Mouse (Mus musculus): Measurements from ENCODE around the gene Ppm1l. TPM values are rescaled to one million over a fixed set of nuclear protein-coding genes. Genes with fewer than 3 reads are reported as not detected.
"Not testable (repeated sequence)": the region's sequence is repeated elsewhere in the genome, so short reads cannot be mapped to it uniquely, and the experiment has no call there.

Gene Ppm1l
- total and polyA plus RNA-seq, 2 experiments from 2014 or later, result 20.1 to 31.8 TPM

GRCm38 (mm10) chr3:69403196-69403595, 86.5 kb downstream of the Ppm1l start:
- Histone ChIP-seq H3K27me3 (ENCODE audit: insufficient read depth, low read length) (peaks cover 3% of the 10 kb centered on the region; the same call in 1 of the 2 replicates), H3K36me3 (ENCODE audit: insufficient read depth, low read length) (no peaks in the 10 kb centered on the region), H3K27ac (ENCODE audit: low read depth, low read length) (no peak overlapping the region), H3K9me3 (ENCODE audit: low read length) (no peaks in the 10 kb centered on the region), H3K9ac (replicated peaks; ENCODE audit: low read length, poor library complexity, severe bottlenecking) (no peak overlapping the region), H3K4me2 (ENCODE audit: low read depth, low read length, poor library complexity, severe bottlenecking) (no peak overlapping the region), H3K4me1 (ENCODE audit: insufficient read depth, low read length) (no peaks in the 10 kb centered on the region), H3K4me3 (ENCODE audit: low read depth, low read length) (no peak overlapping the region)
- no peak for TF ChIP-seq CTCF (IDR thresholded peaks at IDR 0.05)
- DNase-seq (ENCODE audit: low spot score) (no peak), ATAC-seq (ENCODE audit: low FRiP score) (no peak)
- 88% methylated on average over 5 of the region's 5 CpGs for WGBS

- Histone ChIP-seq H3K9me3 (ENCODE audit: low read length) (no peaks in the 10 kb centered on the region), H3K9ac (replicated peaks; ENCODE audit: low read length, poor library complexity, severe bottlenecking) (no peak overlapping the region), H3K4me2 (ENCODE audit: low read depth, low read length, poor library complexity, severe bottlenecking) (no peak overlapping the region), H3K36me3 (ENCODE audit: insufficient read depth, low read length) (no peaks in the 10 kb centered on the region), H3K27me3 (ENCODE audit: insufficient read depth, low read length) (peaks cover 3% of the 10 kb centered on the region; the same call in 1 of the 2 replicates), H3K27ac (ENCODE audit: low read depth, low read length) (no peak overlapping the region), H3K4me1 (ENCODE audit: insufficient read depth, low read length) (no peaks in the 10 kb centered on the region), H3K4me3 (ENCODE audit: low read depth, low read length) (no peak overlapping the region)
- WGBS, result 23% methylated on average over 5 of the region's 5 CpGs
- DNase-seq (ENCODE audit: low spot score) (peak; percentile 70), ATAC-seq (ENCODE audit: low FRiP score) (peak; percentile 68)
- TF ChIP-seq CTCF (IDR thresholded peaks at IDR 0.05), result no peak
Measured at GRCm38 (mm10) chr3:69406210-69406895, 89.7 kb downstream of the Ppm1l start.

- Histone ChIP-seq H3K9ac (replicated peaks; ENCODE audit: low read length, poor library complexity, severe bottlenecking) (no peak overlapping the region), H3K36me3 (ENCODE audit: insufficient read depth, low read length) (no peaks in the 10 kb centered on the region), H3K4me2 (ENCODE audit: low read depth, low read length, poor library complexity, severe bottlenecking) (no peak overlapping the region), H3K27ac (ENCODE audit: low read depth, low read length) (no peak overlapping the region), H3K27me3 (ENCODE audit: insufficient read depth, low read length) (peaks cover 3% of the 10 kb centered on the region; the same call in 1 of the 2 replicates), H3K9me3 (ENCODE audit: low read length) (no peaks in the 10 kb centered on the region), H3K4me3 (ENCODE audit: low read depth, low read length) (no peak overlapping the region), H3K4me1 (ENCODE audit: insufficient read depth, low read length) (no peaks in the 10 kb centered on the region)
- DNase-seq (ENCODE audit: low spot score), result no peak
- no peak for ATAC-seq (ENCODE audit: low FRiP score)
- peak; percentile 20 for TF ChIP-seq CTCF (IDR thresholded peaks at IDR 0.05)
- 85% methylated on average over 3 of the region's 3 CpGs for WGBS
Measured at GRCm38 (mm10) chr3:69408064-69408463, 91.4 kb downstream of the Ppm1l start.

- H3K4me3 ChIP-seq (ENCODE audit: low read depth, low read length), result no peak overlapping the region
- TF ChIP-seq CTCF (IDR thresholded peaks at IDR 0.05), result no peak
- DNase-seq (ENCODE audit: low spot score), result no peak
- no peak overlapping the region for H3K27ac ChIP-seq (ENCODE audit: low read depth, low read length)
- H3K4me2 ChIP-seq (ENCODE audit: low read depth, low read length, poor library complexity, severe bottlenecking), result no peak overlapping the region
- WGBS, result 89% methylated on average over 6 of the region's 6 CpGs
- H3K4me1 ChIP-seq (ENCODE audit: insufficient read depth, low read length), result no peaks in the 10 kb centered on the region
- no peak overlapping the region for H3K9ac ChIP-seq (replicated peaks; ENCODE audit: low read length, poor library complexity, severe bottlenecking)
- no peak for ATAC-seq (ENCODE audit: low FRiP score)
- H3K36me3 ChIP-seq (ENCODE audit: insufficient read depth, low read length), result no peaks in the 10 kb centered on the region
- H3K27me3 ChIP-seq (ENCODE audit: insufficient read depth, low read length), result no peaks in the 10 kb centered on the region
- H3K9me3 ChIP-seq (ENCODE audit: low read length), result no peaks in the 10 kb centered on the region
Measured at GRCm38 (mm10) chr3:69416112-69416511, 99.5 kb downstream of the Ppm1l start.

GRCm38 (mm10) chr3:69422741-69423140, 106.1 kb downstream of the Ppm1l start:
- 60% methylated on average over 3 of the region's 3 CpGs for WGBS
- Histone ChIP-seq H3K9ac (replicated peaks; ENCODE audit: low read length, poor library complexity, severe bottlenecking) (no peak overlapping the region), H3K36me3 (ENCODE audit: insufficient read depth, low read length) (no peaks in the 10 kb centered on the region), H3K4me3 (ENCODE audit: low read depth, low read length) (no peak overlapping the region), H3K27ac (ENCODE audit: low read depth, low read length) (no peak overlapping the region), H3K4me2 (ENCODE audit: low read depth, low read length, poor library complexity, severe bottlenecking) (no peak overlapping the region), H3K9me3 (ENCODE audit: low read length) (no peaks in the 10 kb centered on the region), H3K27me3 (ENCODE audit: insufficient read depth, low read length) (no peaks in the 10 kb centered on the region), H3K4me1 (ENCODE audit: insufficient read depth, low read length) (no peaks in the 10 kb centered on the region)
- TF ChIP-seq CTCF (IDR thresholded peaks at IDR 0.05), result no peak
- ATAC-seq (ENCODE audit: low FRiP score) (no peak), DNase-seq (ENCODE audit: low spot score) (no peak)

- Histone ChIP-seq H3K9me3 (ENCODE audit: low read length) (no peaks in the 10 kb centered on the region), H3K4me3 (ENCODE audit: low read depth, low read length) (no peak overlapping the region), H3K4me1 (ENCODE audit: insufficient read depth, low read length) (no peaks in the 10 kb centered on the region), H3K9ac (replicated peaks; ENCODE audit: low read length, poor library complexity, severe bottlenecking) (no peak overlapping the region), H3K27me3 (ENCODE audit: insufficient read depth, low read length) (no peaks in the 10 kb centered on the region), H3K36me3 (ENCODE audit: insufficient read depth, low read length) (no peaks in the 10 kb centered on the region), H3K27ac (ENCODE audit: low read depth, low read length) (no peak overlapping the region), H3K4me2 (ENCODE audit: low read depth, low read length, poor library complexity, severe bottlenecking) (no peak overlapping the region)
- ATAC-seq (ENCODE audit: low FRiP score), result no peak
- no peak for DNase-seq (ENCODE audit: low spot score)
- TF ChIP-seq CTCF (IDR thresholded peaks at IDR 0.05), result no peak
- 61% methylated on average over 4 of the region's 4 CpGs for WGBS
Measured at GRCm38 (mm10) chr3:69423371-69423770, 106.7 kb downstream of the Ppm1l start.

GRCm38 (mm10) chr3:69424781-69425180, 108.1 kb downstream of the Ppm1l start:
- H3K9ac ChIP-seq (replicated peaks; ENCODE audit: low read length, poor library complexity, severe bottlenecking); H3K27ac ChIP-seq (ENCODE audit: low read depth, low read length); H3K36me3 ChIP-seq (ENCODE audit: insufficient read depth, low read length); H3K9me3 ChIP-seq (ENCODE audit: low read length); ATAC-seq (ENCODE audit: low FRiP score); H3K27me3 ChIP-seq (ENCODE audit: insufficient read depth, low read length); H3K4me3 ChIP-seq (ENCODE audit: low read depth, low read length); DNase-seq (ENCODE audit: low spot score); H3K4me1 ChIP-seq (ENCODE audit: insufficient read depth, low read length); H3K4me2 ChIP-seq (ENCODE audit: low read depth, low read length, poor library complexity, severe bottlenecking): not testable (repeated sequence)
- 86% methylated on average over 2 of the region's 2 CpGs for WGBS
